8 mouse cellular contexts compared by ENCODE assay signal in genomic region chr14:53042016-53042415, GRCm38 (mm10).
DNase-seq lines count a peak whose midpoint lies in the region; ATAC-seq and TF ChIP-seq lines count a peak whose summit lies in the region.
"Not testable (repeated sequence)": the region's sequence is repeated elsewhere in the genome, so short reads cannot be mapped to it uniquely, and the experiment has no call there.

No protein-coding gene starts in this region.

- whole genome bisulfite sequencing in embryonic facial prominence, embryonic 11.5 days = 21% methylated on average over 3 of the region's 3 CpGs
- 9% methylated on average over 3 of the region's 3 CpGs for WGBS in heart, postnatal 0 days
- 13% methylated on average over 3 of the region's 3 CpGs for WGBS in kidney, postnatal 0 days
- WGBS in lung, embryonic 14.5 days = 14% methylated on average over 3 of the region's 3 CpGs

- not testable (repeated sequence) for H3K27me3 ChIP-seq in ES-Bruce4 (ENCODE audit: control insufficient read depth, insufficient read depth, low read length, poor library complexity, severe bottlenecking); embryonic facial prominence, embryonic 11.5 days (ENCODE audit: control insufficient read depth, insufficient read depth, low read length); heart, postnatal 0 days (ENCODE audit: control insufficient read depth, insufficient read depth, low read length); kidney, postnatal 0 days (ENCODE audit: insufficient read depth, low read length); lung, embryonic 14.5 days (ENCODE audit: insufficient read depth, low read length)

- TF ChIP-seq EP300 in ES-Bruce4 (IDR thresholded peaks at IDR 0.05; ENCODE audit: insufficient read depth, low read depth, low read length); heart, postnatal 0 days (IDR thresholded peaks at IDR 0.05; ENCODE audit: low read depth): not testable (repeated sequence)

- H3K4me1 ChIP-seq in ES-Bruce4 (ENCODE audit: control insufficient read depth, insufficient read depth, low read length); embryonic facial prominence, embryonic 11.5 days (ENCODE audit: control insufficient read depth, insufficient read depth, low read length); heart, postnatal 0 days (ENCODE audit: control insufficient read depth, insufficient read depth); kidney, postnatal 0 days (replicated peaks; ENCODE audit: insufficient read depth, low read length); lung, embryonic 14.5 days (ENCODE audit: insufficient read depth): not testable (repeated sequence)

- not testable (repeated sequence) for TF ChIP-seq POLR2A in ES-Bruce4 (IDR thresholded peaks at IDR 0.05; ENCODE audit: insufficient read depth, low read length); brain, embryonic 14.5 days (IDR thresholded peaks at IDR 0.05; ENCODE audit: borderline replicate concordance, extremely low read depth, insufficient read depth, insufficient read length, poor library complexity, severe bottlenecking)

- not testable (repeated sequence) for ATAC-seq in embryonic facial prominence, embryonic 11.5 days (replicated peaks; ENCODE audit: insufficient number of reproducible peaks, low FRiP score, low TSS enrichment, low read depth); heart, postnatal 0 days (ENCODE audit: insufficient read depth, low read depth); kidney, postnatal 0 days (replicated peaks; ENCODE audit: low FRiP score, low read depth)
- peak; percentile 47; the same call in 1 of the 2 replicates for ATAC-seq in lung, embryonic 14.5 days (ENCODE audit: insufficient read depth)

- H3K9me3 ChIP-seq in ES-Bruce4 (replicated peaks; ENCODE audit: control insufficient read depth, insufficient read depth, low read length, poor library complexity, severe bottlenecking); embryonic facial prominence, embryonic 11.5 days (replicated peaks; ENCODE audit: control insufficient read depth, low read length); heart, postnatal 0 days (replicated peaks; ENCODE audit: control insufficient read depth, low read length); kidney, postnatal 0 days (replicated peaks; ENCODE audit: low read length); lung, embryonic 14.5 days (ENCODE audit: low read depth, low read length): not testable (repeated sequence)

- peak; percentile 6 for DNase-seq in brain, embryonic 14.5 days (ENCODE audit: low read depth)
- DNase-seq in embryonic facial prominence, embryonic 11.5 days (ENCODE audit: low spot score) = peak; percentile 6
- DNase-seq in heart, postnatal 0 days (ENCODE audit: low spot score) = not testable (repeated sequence)
- DNase-seq in kidney, postnatal 0 days (ENCODE audit: low spot score) = peak; percentile 10
- peak; percentile 17 for DNase-seq in lung, embryonic 14.5 days
- DNase-seq in naive thymus-derived CD4-positive, alpha-beta T cell, adult 2 months (ENCODE audit: low read depth) = peak; percentile 51
- peak; percentile 26 to 39 for DNase-seq in thymus, postnatal 36 days

- H3K9ac ChIP-seq in ES-Bruce4 (ENCODE audit: low read depth, poor library complexity, severe bottlenecking); embryonic facial prominence, embryonic 11.5 days (replicated peaks; ENCODE audit: low read length); heart, postnatal 0 days (replicated peaks; ENCODE audit: low read depth, low read length); kidney, postnatal 0 days (ENCODE audit: low read depth, low read length); lung, embryonic 14.5 days: not testable (repeated sequence)

- H3K4me2 ChIP-seq in embryonic facial prominence, embryonic 11.5 days (ENCODE audit: low read depth, low read length); heart, postnatal 0 days (ENCODE audit: low read depth, low read length); kidney, postnatal 0 days (ENCODE audit: low read length); lung, embryonic 14.5 days: not testable (repeated sequence)

- TF ChIP-seq CTCF in ES-Bruce4 (IDR thresholded peaks at IDR 0.05; ENCODE audit: low read depth, low read length) = peak; percentile 23
- peak; percentile 48; the same call in 1 of the 2 replicates for TF ChIP-seq CTCF in brain, embryonic 14.5 days (IDR thresholded peaks at IDR 0.05; ENCODE audit: borderline replicate concordance, extremely low read depth, insufficient read depth, insufficient read length)
- peak; percentile 43 for TF ChIP-seq CTCF in heart, postnatal 0 days (IDR thresholded peaks at IDR 0.05; ENCODE audit: low read depth)
- TF ChIP-seq CTCF in kidney, postnatal 0 days (IDR thresholded peaks at IDR 0.05; ENCODE audit: low read depth) = peak; percentile 56
- peak; percentile 54 for TF ChIP-seq CTCF in lung, embryonic 14.5 days (IDR thresholded peaks at IDR 0.05; ENCODE audit: low read depth)

- not testable (repeated sequence) for H3K27ac ChIP-seq in ES-Bruce4 (ENCODE audit: insufficient read depth, low read length); embryonic facial prominence, embryonic 11.5 days (replicated peaks; ENCODE audit: low read depth, low read length); heart, postnatal 0 days (ENCODE audit: low read depth); kidney, postnatal 0 days; lung, embryonic 14.5 days (ENCODE audit: low read depth)

- H3K4me3 ChIP-seq in ES-Bruce4 (ENCODE audit: low read depth, low read length); embryonic facial prominence, embryonic 11.5 days (ENCODE audit: low read depth, low read length); heart, postnatal 0 days (ENCODE audit: low read depth, low read length); kidney, postnatal 0 days (replicated peaks; ENCODE audit: low read depth, low read length); lung, embryonic 14.5 days (ENCODE audit: low read depth, low read length): not testable (repeated sequence)

- not testable (repeated sequence) for H3K36me3 ChIP-seq in ES-Bruce4 (ENCODE audit: control insufficient read depth, insufficient read depth, low read length, poor library complexity, severe bottlenecking); embryonic facial prominence, embryonic 11.5 days (replicated peaks; ENCODE audit: control insufficient read depth, insufficient read depth, low read depth, low read length); heart, postnatal 0 days (replicated peaks; ENCODE audit: control insufficient read depth, insufficient read depth, low read length); kidney, postnatal 0 days (ENCODE audit: insufficient read depth, low read length); lung, embryonic 14.5 days (ENCODE audit: insufficient read depth)
